Mouse (Mus musculus): ENCODE data around the gene Magi1. TPM values are rescaled to one million over a fixed set of nuclear protein-coding genes. Genes with fewer than 3 reads are reported as not detected.

Gene Magi1
- polyA plus RNA-seq, 1 experiment from 2014 or later, result 7.9 TPM

GRCm38 (mm10) chr6:94075228-94075627 lies 208.5 kb downstream of the Magi1 start:
- Histone ChIP-seq H3K4me3 (ENCODE audit: control insufficient read depth in 1 of 2, insufficient read depth in 1 of 2, low read depth in 1 of 2, low read length in 2 of 2) (no peak overlapping the region), H3K9ac (ENCODE audit: low read length) (no peak overlapping the region), H3K4me2 (ENCODE audit: low read length) (peak overlapping the region; percentile 22; the same call in 1 of the 2 replicates), H3K27me3 (ENCODE audit: control insufficient read depth, insufficient read depth, low read length) (no peaks in the 10 kb centered on the region), H3K27ac (replicated peaks in 1 of 2; ENCODE audit: control insufficient read depth in 1 of 2, insufficient read depth in 1 of 2, low read depth in 2 of 2, low read length in 2 of 2) (no peak overlapping the region), H3K9me3 (ENCODE audit: control insufficient read depth, low read length) (no peaks in the 10 kb centered on the region), H3K36me3 (ENCODE audit: control insufficient read depth, insufficient read depth, low read length) (no peaks in the 10 kb centered on the region), H3K4me1 (ENCODE audit: control insufficient read depth in 2 of 2, insufficient read depth in 2 of 2, low read length in 2 of 2) (peaks cover 15 to 39% of the 10 kb centered on the region in 2 experiments)
- no peak for ATAC-seq (ENCODE audit: insufficient number of reproducible peaks, insufficient read depth, low FRiP score, low read depth)
- 44% methylated on average over 8 of the region's 8 CpGs for WGBS

- ATAC-seq (ENCODE audit: insufficient number of reproducible peaks, insufficient read depth, low FRiP score, low read depth), result no peak
- H3K9ac ChIP-seq (ENCODE audit: low read length), result no peak overlapping the region
- H3K27ac ChIP-seq (replicated peaks in 1 of 2; ENCODE audit: control insufficient read depth in 1 of 2, insufficient read depth in 1 of 2, low read depth in 2 of 2, low read length in 2 of 2), result no peak overlapping the region
- no peak overlapping the region for H3K4me2 ChIP-seq (ENCODE audit: low read length)
- no peaks in the 10 kb centered on the region for H3K36me3 ChIP-seq (ENCODE audit: control insufficient read depth, insufficient read depth, low read length)
- no peak overlapping the region for H3K4me3 ChIP-seq (ENCODE audit: control insufficient read depth in 1 of 2, insufficient read depth in 1 of 2, low read depth in 1 of 2, low read length in 2 of 2)
- no peaks in the 10 kb centered on the region for H3K27me3 ChIP-seq (ENCODE audit: control insufficient read depth, insufficient read depth, low read length)
- peaks cover 16 to 56% of the 10 kb centered on the region in 2 experiments for H3K4me1 ChIP-seq (ENCODE audit: control insufficient read depth in 2 of 2, insufficient read depth in 2 of 2, low read length in 2 of 2)
- no peaks in the 10 kb centered on the region for H3K9me3 ChIP-seq (ENCODE audit: control insufficient read depth, low read length)
- WGBS, result 30% methylated on average over 5 of the region's 5 CpGs
Measured at GRCm38 (mm10) chr6:94071676-94072075, 212.0 kb downstream of the Magi1 start.

DNA sequence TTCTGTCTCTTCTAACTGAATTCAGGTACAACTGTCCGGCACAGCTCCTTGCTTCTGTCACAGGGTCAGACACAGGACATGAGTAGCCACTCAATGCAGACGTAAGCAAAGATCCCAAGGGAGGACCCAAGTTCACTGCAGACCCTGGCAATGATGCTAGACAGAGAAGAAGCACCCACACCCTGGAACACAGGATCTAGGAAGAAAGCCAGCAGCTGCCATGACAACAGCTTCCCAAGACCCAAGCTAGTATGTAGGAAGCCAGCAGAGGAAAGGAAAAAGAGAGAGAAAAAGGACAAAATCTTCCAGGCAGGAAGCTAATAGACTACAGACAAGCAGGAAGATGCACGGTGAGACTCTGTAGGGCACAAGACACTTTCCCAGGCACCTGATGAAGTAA lies 213.0 kb downstream of the Magi1 start:
- ATAC-seq (ENCODE audit: insufficient number of reproducible peaks, insufficient read depth, low FRiP score, low read depth), result no peak
- no peaks in the 10 kb centered on the region for H3K9me3 ChIP-seq (ENCODE audit: control insufficient read depth, low read length)
- no peak overlapping the region for H3K9ac ChIP-seq (ENCODE audit: low read length)
- 52% methylated on average over 3 of the region's 3 CpGs for WGBS
- H3K36me3 ChIP-seq (ENCODE audit: control insufficient read depth, insufficient read depth, low read length), result no peaks in the 10 kb centered on the region
- peaks cover 16 to 52% of the 10 kb centered on the region in 2 experiments for H3K4me1 ChIP-seq (ENCODE audit: control insufficient read depth in 2 of 2, insufficient read depth in 2 of 2, low read length in 2 of 2)
- no peaks in the 10 kb centered on the region for H3K27me3 ChIP-seq (ENCODE audit: control insufficient read depth, insufficient read depth, low read length)
- H3K4me2 ChIP-seq (ENCODE audit: low read length), result no peak overlapping the region
- no peak overlapping the region for H3K4me3 ChIP-seq (ENCODE audit: control insufficient read depth in 1 of 2, insufficient read depth in 1 of 2, low read depth in 1 of 2, low read length in 2 of 2)
- no peak overlapping the region for H3K27ac ChIP-seq (replicated peaks in 1 of 2; ENCODE audit: control insufficient read depth in 1 of 2, insufficient read depth in 1 of 2, low read depth in 2 of 2, low read length in 2 of 2)

- WGBS, result 20% methylated on average over 3 of the region's 3 CpGs
- H3K36me3 ChIP-seq (ENCODE audit: control insufficient read depth, insufficient read depth, low read length), result no peaks in the 10 kb centered on the region
- no peaks in the 10 kb centered on the region for H3K9me3 ChIP-seq (ENCODE audit: control insufficient read depth, low read length)
- no peak for ATAC-seq (ENCODE audit: insufficient number of reproducible peaks, insufficient read depth, low FRiP score, low read depth)
- peak overlapping the region; percentile 9; the same call in 1 of the 2 replicates for H3K4me2 ChIP-seq (ENCODE audit: low read length)
- no peaks in the 10 kb centered on the region for H3K27me3 ChIP-seq (ENCODE audit: control insufficient read depth, insufficient read depth, low read length)
- H3K27ac ChIP-seq (replicated peaks in 1 of 2; ENCODE audit: control insufficient read depth in 1 of 2, insufficient read depth in 1 of 2, low read depth in 2 of 2, low read length in 2 of 2), result peak overlapping the region in 1 of 2 experiments; percentile 33; a peak in 2 of 4 replicates
- no peak overlapping the region for H3K4me3 ChIP-seq (ENCODE audit: control insufficient read depth in 1 of 2, insufficient read depth in 1 of 2, low read depth in 1 of 2, low read length in 2 of 2)
- H3K4me1 ChIP-seq (ENCODE audit: control insufficient read depth in 2 of 2, insufficient read depth in 2 of 2, low read length in 2 of 2), result peaks cover 16 to 49% of the 10 kb centered on the region in 2 experiments
- no peak overlapping the region for H3K9ac ChIP-seq (ENCODE audit: low read length)
Measured at GRCm38 (mm10) chr6:94069421-94069820, 214.3 kb downstream of the Magi1 start.

DNA sequence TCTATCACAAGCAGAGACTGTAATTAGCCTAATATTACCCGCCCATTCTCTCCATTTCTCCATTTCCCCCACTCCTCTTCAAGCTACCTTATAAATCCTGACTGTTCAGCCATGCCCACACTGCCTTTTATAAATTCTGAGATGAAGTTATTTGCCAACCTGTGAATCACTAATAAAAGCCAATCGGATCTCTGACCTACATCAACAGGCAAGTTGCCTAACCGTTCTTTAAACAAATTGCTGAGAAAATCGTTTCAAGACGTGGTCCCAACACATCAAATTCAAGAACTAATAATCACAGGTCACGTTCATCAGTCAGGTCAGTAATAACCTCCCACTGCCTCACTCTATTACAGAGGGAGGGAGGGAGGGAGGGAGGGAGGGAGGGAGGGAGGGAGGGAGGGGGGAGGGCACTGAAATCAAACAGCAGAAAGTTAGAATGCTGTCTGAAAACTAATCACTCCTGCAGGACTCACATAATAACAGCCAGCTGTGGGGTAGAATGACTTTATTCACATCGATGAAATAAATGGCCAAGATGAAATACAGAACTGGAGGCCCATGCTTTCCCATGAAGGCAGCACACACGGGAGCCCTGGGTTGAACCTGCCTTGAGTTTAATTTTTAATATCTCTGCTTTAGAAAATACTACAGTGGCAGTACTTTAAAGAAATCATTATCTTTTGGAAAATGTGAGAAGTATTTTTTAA lies 215.8 kb downstream of the Magi1 start:
- Histone ChIP-seq H3K36me3 (ENCODE audit: control insufficient read depth, insufficient read depth, low read length) (no peaks in the 10 kb centered on the region), H3K9me3 (ENCODE audit: control insufficient read depth, low read length) (no peaks in the 10 kb centered on the region), H3K9ac (ENCODE audit: low read length) (no peak overlapping the region), H3K27ac (replicated peaks in 1 of 2; ENCODE audit: control insufficient read depth in 1 of 2, insufficient read depth in 1 of 2, low read depth in 2 of 2, low read length in 2 of 2) (0 out of 4 replicates have a peak overlapping the region, but pooled peaks of 1 of the 2 experiments have one; percentile 19), H3K4me1 (ENCODE audit: control insufficient read depth in 2 of 2, insufficient read depth in 2 of 2, low read length in 2 of 2) (peaks cover 19 to 63% of the 10 kb centered on the region in 2 experiments), H3K27me3 (ENCODE audit: control insufficient read depth, insufficient read depth, low read length) (no peaks in the 10 kb centered on the region), H3K4me3 (ENCODE audit: control insufficient read depth in 1 of 2, insufficient read depth in 1 of 2, low read depth in 1 of 2, low read length in 2 of 2) (no peak overlapping the region), H3K4me2 (ENCODE audit: low read length) (0 out of 2 replicates have a peak overlapping the region, but pooled peaks have one; percentile 18)
- ATAC-seq (ENCODE audit: insufficient number of reproducible peaks, insufficient read depth, low FRiP score, low read depth), result no peak
- WGBS, result 65% methylated on average over 8 of the region's 8 CpGs

DNA sequence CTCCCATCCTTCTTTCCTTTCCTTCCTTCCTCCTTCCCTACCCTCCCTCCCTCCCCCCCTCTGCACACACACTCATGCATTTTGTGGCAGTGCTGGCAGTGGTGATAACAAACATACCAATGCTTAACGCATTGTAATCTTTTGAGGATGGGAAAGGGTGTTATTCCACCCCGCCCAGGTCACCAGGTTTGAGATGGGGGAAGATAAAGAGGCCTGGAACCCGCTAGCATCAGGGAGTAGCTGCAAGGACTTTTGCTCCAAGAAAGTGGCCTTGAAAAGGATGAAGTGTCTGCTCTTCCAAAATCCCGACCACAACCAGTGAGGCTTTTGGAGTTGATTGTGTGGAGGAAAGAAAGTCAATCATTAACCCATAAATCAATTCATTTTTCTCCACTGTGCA lies 218.9 kb downstream of the Magi1 start:
- Histone ChIP-seq H3K27me3 (ENCODE audit: control insufficient read depth, insufficient read depth, low read length) (no peaks in the 10 kb centered on the region), H3K36me3 (ENCODE audit: control insufficient read depth, insufficient read depth, low read length) (no peaks in the 10 kb centered on the region), H3K27ac (replicated peaks in 1 of 2; ENCODE audit: control insufficient read depth in 1 of 2, insufficient read depth in 1 of 2, low read depth in 2 of 2, low read length in 2 of 2) (no peak overlapping the region), H3K4me2 (ENCODE audit: low read length) (no peak overlapping the region), H3K4me3 (ENCODE audit: control insufficient read depth in 1 of 2, insufficient read depth in 1 of 2, low read depth in 1 of 2, low read length in 2 of 2) (no peak overlapping the region), H3K9me3 (ENCODE audit: control insufficient read depth, low read length) (no peaks in the 10 kb centered on the region), H3K4me1 (ENCODE audit: control insufficient read depth in 2 of 2, insufficient read depth in 2 of 2, low read length in 2 of 2) (peaks cover 23 to 61% of the 10 kb centered on the region in 2 experiments), H3K9ac (ENCODE audit: low read length) (no peak overlapping the region)
- no peak for ATAC-seq (ENCODE audit: insufficient number of reproducible peaks, insufficient read depth, low FRiP score, low read depth)
- 45% methylated on average over 4 of the region's 4 CpGs for WGBS

DNA sequence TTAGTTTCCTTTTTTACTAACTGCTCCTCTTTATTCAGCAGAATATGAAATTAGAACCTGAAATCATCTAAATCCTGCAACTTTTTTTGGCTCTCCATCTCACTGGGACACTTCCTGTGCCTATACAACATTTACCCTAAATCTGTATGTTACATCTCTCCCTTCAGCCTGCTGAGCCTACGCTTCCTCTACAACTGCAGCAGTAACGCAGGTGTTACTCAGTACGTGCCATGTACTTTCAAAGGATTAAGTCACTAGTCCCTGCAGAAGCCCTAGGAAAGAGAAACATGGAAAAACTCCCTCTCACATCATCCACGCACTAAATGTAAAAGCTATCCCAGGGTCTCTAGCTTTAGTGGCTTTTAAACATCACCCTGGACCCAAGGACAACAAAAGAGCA lies 220.2 kb downstream of the Magi1 start:
- Histone ChIP-seq H3K27ac (replicated peaks in 1 of 2; ENCODE audit: control insufficient read depth in 1 of 2, insufficient read depth in 1 of 2, low read depth in 2 of 2, low read length in 2 of 2) (peak overlapping the region in 1 of 2 experiments; percentile 53; a peak in 3 of 4 replicates), H3K9me3 (ENCODE audit: control insufficient read depth, low read length) (no peaks in the 10 kb centered on the region), H3K4me3 (ENCODE audit: control insufficient read depth in 1 of 2, insufficient read depth in 1 of 2, low read depth in 1 of 2, low read length in 2 of 2) (no peak overlapping the region), H3K4me2 (ENCODE audit: low read length) (0 out of 2 replicates have a peak overlapping the region, but pooled peaks have one; percentile 21), H3K27me3 (ENCODE audit: control insufficient read depth, insufficient read depth, low read length) (no peaks in the 10 kb centered on the region), H3K9ac (ENCODE audit: low read length) (no peak overlapping the region), H3K4me1 (ENCODE audit: control insufficient read depth in 2 of 2, insufficient read depth in 2 of 2, low read length in 2 of 2) (peaks cover 18 to 48% of the 10 kb centered on the region in 2 experiments), H3K36me3 (ENCODE audit: control insufficient read depth, insufficient read depth, low read length) (no peaks in the 10 kb centered on the region)
- no peak for ATAC-seq (ENCODE audit: insufficient number of reproducible peaks, insufficient read depth, low FRiP score, low read depth)
- 80% methylated on average over 4 of the region's 4 CpGs for WGBS
